Mouse (Mus musculus): ENCODE results near the gene Htra3.

The Htra3 gene

GRCm38 (mm10) chr5:35609381-35609780 is 70.2 kb downstream of the Htra3 start:
- DNase-seq = no peak

GRCm38 (mm10) chr5:35608559-35608958 is 71.0 kb downstream of the Htra3 start:
- DNase-seq = no peak

GRCm38 (mm10) chr5:35607784-35608183 is 71.8 kb downstream of the Htra3 start:
- DNase-seq = no peak

- DNase-seq = no peak
Measured at GRCm38 (mm10) chr5:35606800-35607199, 72.8 kb downstream of the Htra3 start.

GRCm38 (mm10) chr5:35605355-35605754 is 74.2 kb downstream of the Htra3 start:
- DNase-seq = no peak

Measured in thymus, postnatal 14 days (tissue).